Mouse (Mus musculus) forebrain, embryonic 12.5 days (tissue): Measurements from ENCODE around the gene Arl15. TPM values are rescaled to one million over a fixed set of nuclear protein-coding genes. Genes with fewer than 3 reads are reported as not detected.

Experiments used
- ATAC-seq: fragments of 200-750 bp; cut with Nextera tagmentation; 2 replicates; pipeline ENCODE4 v1.8.0; 2017; ENCODE audit warnings: moderate TSS enrichment; ENCODE audit not compliant: low FRiP score
- H3K27ac ChIP-seq: fragments of 300-500 bp; sonication (generic); 2 replicates; pipeline ENCODE4 v1.5.1; 2016; ENCODE audit warnings: mild to moderate bottlenecking
- H3K27me3 ChIP-seq: fragments of 300-500 bp; sonication (generic); 2 replicates; pipeline ENCODE4 v1.6.1; 2016; ENCODE audit warnings: mild to moderate bottlenecking
- H3K36me3 ChIP-seq: fragments of 300-500 bp; sonication (generic); replicated peaks from 2 replicates; pipeline ENCODE4 v1.6.1; 2016; ENCODE audit warnings: mild to moderate bottlenecking
- H3K4me1 ChIP-seq: fragments of 300-500 bp; sonication (generic); 2 replicates; pipeline ENCODE4 v1.6.1; 2016
- H3K4me2 ChIP-seq: fragments of 300-500 bp; sonication (generic); 2 replicates; pipeline ENCODE4 v1.6.1; 2016; ENCODE audit warnings: mild to moderate bottlenecking, moderate library complexity
- H3K4me3 ChIP-seq: fragments of 300-500 bp; sonication (generic); replicated peaks from 2 replicates; pipeline ENCODE4 v1.5.1; 2016; ENCODE audit warnings: mild to moderate bottlenecking
- H3K9ac ChIP-seq: fragments of 300-500 bp; sonication (generic); 2 replicates; pipeline ENCODE4 v1.6.1; 2016; ENCODE audit warnings: mild to moderate bottlenecking
- H3K9me3 ChIP-seq: fragments of 300-500 bp; sonication (generic); 2 replicates; pipeline ENCODE4 v1.6.1; 2016
- WGBS: fragments of 180-500 bp; shearing (Covaris S2); methylation state at CpG from one replicate; pipeline ENCODE4 v1.1.7; 2016; 5-methylcytosine and 5-hydroxymethylcytosine counted together
- polyA plus RNA-seq: library from polyadenylated mRNA; unstranded; fragments of >200 nt; fragmentation: Nextera tagmentation; extraction: Ambion mirVana; gene quantifications from 2 replicates; pipeline ENCODE4 v1.2.1, GENCODE M21; 2016

Arl15 gene
- polyA plus RNA-seq, 1 experiment from 2014 or later = 16.9 TPM

- no peak overlapping the region for H3K4me3 ChIP-seq
- no peaks in the 10 kb centered on the region for H3K9me3 ChIP-seq
- peak overlapping the region; percentile 65; the same call in 1 of the 2 replicates for H3K27ac ChIP-seq
- peaks cover 10% of the 10 kb centered on the region; the same call in 1 of the 2 replicates for H3K4me1 ChIP-seq
- no peak for ATAC-seq
- H3K36me3 ChIP-seq = no peaks in the 10 kb centered on the region
- H3K27me3 ChIP-seq = no peaks in the 10 kb centered on the region
- 77% methylated on average over 9 of the region's 9 CpGs for WGBS
- no peak overlapping the region for H3K9ac ChIP-seq
- H3K4me2 ChIP-seq = no peak overlapping the region
Observed at GRCm38 (mm10) chr13:114139570-114139969, 345.3 kb downstream of the Arl15 start.

- Histone ChIP-seq H3K9me3 (no peaks in the 10 kb centered on the region), H3K27me3 (no peaks in the 10 kb centered on the region), H3K27ac (no peak overlapping the region), H3K36me3 (no peaks in the 10 kb centered on the region), H3K4me1 (peaks cover 18% of the 10 kb centered on the region; the same call in 1 of the 2 replicates), H3K4me2 (no peak overlapping the region), H3K4me3 (no peak overlapping the region), H3K9ac (no peak overlapping the region)
- ATAC-seq = no peak
- 85% methylated on average over 8 of the region's 8 CpGs for WGBS
Observed at GRCm38 (mm10) chr13:114142826-114143225, 348.5 kb downstream of the Arl15 start.

DNA sequence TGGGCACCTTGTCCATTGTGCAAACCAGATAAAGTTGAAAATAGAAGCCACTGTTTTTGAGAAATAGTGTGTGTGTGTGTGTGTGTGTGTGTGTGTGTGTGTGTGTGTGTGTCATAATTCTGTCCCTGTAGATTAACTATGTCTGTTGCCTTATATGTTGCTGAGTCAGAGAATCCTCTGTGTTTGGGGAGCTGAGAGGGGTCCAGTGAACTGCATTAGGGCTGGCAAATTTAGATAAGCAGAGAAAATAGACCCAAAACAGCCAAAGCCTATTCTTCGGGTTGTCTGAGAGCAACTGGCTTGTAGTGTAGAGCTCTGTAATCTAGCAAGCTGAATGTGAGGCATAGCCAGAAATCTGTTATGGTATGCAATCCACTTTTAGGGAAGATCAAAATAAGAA is 348.9 kb downstream of the Arl15 start:
- H3K9ac ChIP-seq = no peak overlapping the region
- no peaks in the 10 kb centered on the region for H3K36me3 ChIP-seq
- H3K27me3 ChIP-seq = no peaks in the 10 kb centered on the region
- H3K4me3 ChIP-seq = no peak overlapping the region
- no peak for ATAC-seq
- H3K9me3 ChIP-seq = no peaks in the 10 kb centered on the region
- no peak overlapping the region for H3K4me2 ChIP-seq
- H3K27ac ChIP-seq = no peak overlapping the region
- H3K4me1 ChIP-seq = peaks cover 18% of the 10 kb centered on the region; the same call in 1 of the 2 replicates
- WGBS = 69% methylated on average over 1 of the region's 1 CpGs

DNA sequence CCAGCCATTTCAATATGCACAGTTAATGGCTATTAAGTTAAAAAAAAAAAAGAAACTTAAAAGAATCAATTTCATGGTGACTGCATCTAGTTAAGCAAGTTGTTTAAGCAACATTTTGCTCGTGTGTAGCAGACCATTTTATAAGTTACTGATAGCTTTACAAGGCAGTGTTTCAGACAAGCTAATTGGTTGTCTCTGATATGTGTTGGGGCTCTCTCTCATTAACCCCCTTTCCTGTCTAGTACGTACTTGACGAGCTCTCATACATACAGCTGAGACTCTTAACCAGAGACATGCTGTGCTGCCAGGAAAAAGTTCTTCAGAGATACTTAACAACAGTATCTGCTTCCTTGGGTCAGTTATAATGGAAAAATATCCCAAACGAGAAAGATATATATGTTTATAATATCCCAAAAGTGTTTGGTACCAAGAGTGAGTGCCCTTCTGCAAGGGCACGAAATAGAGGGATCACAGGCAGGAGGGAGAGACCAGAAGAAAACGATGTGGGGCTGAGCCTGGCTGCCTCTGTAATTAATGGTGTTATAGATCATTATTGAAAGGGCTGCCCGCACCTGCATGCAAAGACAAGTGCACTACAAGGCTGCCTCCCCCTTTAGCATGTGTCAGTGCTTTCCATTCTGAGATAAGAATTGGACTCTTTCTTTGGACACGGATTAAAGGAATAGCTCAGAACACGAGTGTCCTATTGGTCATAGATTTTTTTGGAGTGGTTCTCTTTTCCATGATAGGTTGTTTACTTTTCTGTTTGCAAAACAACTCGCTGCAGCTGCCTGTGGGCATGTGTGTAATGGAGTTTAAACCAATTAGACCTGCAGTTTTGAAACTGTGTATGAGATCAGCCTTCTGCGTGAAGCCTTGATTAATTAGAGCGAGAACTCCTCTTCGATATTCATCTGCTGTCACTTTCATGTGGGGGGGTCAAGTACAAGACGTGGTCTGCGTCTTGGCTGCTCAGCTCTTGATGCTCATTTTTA is 350.0 kb downstream of the Arl15 start:
- Histone ChIP-seq H3K4me1 (peaks cover 14% of the 10 kb centered on the region; the same call in 1 of the 2 replicates), H3K27ac (no peak overlapping the region), H3K27me3 (no peaks in the 10 kb centered on the region), H3K9me3 (no peaks in the 10 kb centered on the region), H3K9ac (no peak overlapping the region), H3K4me2 (no peak overlapping the region), H3K4me3 (no peak overlapping the region), H3K36me3 (no peaks in the 10 kb centered on the region)
- ATAC-seq = peak; percentile 62
- WGBS = 36% methylated on average over 15 of the region's 15 CpGs

DNA sequence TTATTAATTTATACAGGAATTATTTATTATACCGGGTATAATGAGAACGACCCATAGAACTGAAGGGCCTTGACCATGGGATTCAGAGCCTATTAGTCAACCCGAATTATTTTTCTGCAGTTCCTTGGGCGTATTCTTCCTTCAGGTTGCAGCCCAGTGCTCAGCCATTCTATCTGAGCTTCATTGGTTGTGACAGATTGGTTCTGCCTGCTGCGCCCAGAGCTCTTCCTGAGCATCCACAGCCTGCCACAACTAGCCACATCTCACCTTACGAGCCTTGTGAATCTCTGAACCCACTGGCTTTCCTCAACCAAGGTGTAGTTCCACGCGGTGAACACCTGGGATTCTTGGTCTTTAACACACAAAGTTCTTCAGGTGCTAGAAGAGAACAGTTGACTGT is 350.9 kb downstream of the Arl15 start:
- Histone ChIP-seq H3K27ac (no peak overlapping the region), H3K27me3 (no peaks in the 10 kb centered on the region), H3K4me2 (no peak overlapping the region), H3K4me3 (no peak overlapping the region), H3K4me1 (peaks cover 14% of the 10 kb centered on the region; the same call in 1 of the 2 replicates), H3K9me3 (no peaks in the 10 kb centered on the region), H3K36me3 (no peaks in the 10 kb centered on the region), H3K9ac (no peak overlapping the region)
- ATAC-seq = no peak
- 92% methylated on average over 8 of the region's 8 CpGs for WGBS

DNA sequence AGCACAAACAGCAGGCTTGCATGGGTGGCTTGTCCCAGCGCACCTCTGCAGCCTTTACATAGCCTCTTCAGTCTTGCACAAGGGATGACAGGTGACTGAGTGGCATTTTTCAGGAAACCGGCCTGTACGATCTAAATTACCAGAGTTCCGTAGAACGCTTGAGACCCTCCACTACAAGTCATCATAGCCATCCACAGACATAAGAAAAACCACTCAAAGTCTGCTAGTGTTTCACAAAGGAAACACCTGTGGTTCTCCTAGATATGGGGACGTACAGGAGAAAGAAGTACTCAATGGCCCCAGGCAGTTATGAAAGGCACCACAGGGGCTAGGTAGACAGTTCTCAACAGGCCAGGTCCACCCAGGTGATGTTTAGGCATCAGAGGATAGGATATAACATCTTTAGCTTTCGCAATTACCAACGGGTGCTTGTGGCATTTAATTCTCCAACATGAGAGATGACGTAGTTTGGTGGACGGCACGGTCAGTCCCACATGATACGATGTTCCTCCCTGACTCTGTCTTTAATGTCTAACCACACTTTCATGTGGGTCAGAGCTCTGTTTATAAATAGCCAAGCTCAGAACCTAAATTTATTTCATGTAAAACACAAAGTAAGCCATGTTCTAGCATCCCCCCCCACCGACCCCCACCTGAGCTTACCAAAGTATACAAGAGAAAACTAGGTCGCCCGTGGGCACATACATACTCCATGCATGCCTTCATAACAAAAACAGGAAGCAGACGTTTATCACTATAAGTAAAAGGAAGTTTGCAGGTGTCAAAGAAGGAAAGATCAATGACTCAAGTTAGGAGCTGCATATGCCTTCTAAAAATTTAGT is 356.8 kb downstream of the Arl15 start:
- Histone ChIP-seq H3K4me3 (no peak overlapping the region), H3K9me3 (no peaks in the 10 kb centered on the region), H3K27me3 (no peaks in the 10 kb centered on the region), H3K4me2 (no peak overlapping the region), H3K9ac (no peak overlapping the region), H3K36me3 (0 out of 2 replicates have a peak, but pooled peaks cover 5% of the 10 kb centered on the region), H3K4me1 (no peaks in the 10 kb centered on the region), H3K27ac (no peak overlapping the region)
- 93% methylated on average over 16 of the region's 16 CpGs for WGBS
- no peak for ATAC-seq

GRCm38 (mm10) chr13:114151698-114152069 is 357.4 kb downstream of the Arl15 start:
- Histone ChIP-seq H3K4me3 (no peak overlapping the region), H3K27me3 (no peaks in the 10 kb centered on the region), H3K9me3 (no peaks in the 10 kb centered on the region), H3K36me3 (0 out of 2 replicates have a peak, but pooled peaks cover 5% of the 10 kb centered on the region), H3K9ac (no peak overlapping the region), H3K4me1 (0 out of 2 replicates have a peak, but pooled peaks cover 1% of the 10 kb centered on the region), H3K4me2 (no peak overlapping the region), H3K27ac (no peak overlapping the region)
- no peak for ATAC-seq
- 85% methylated on average over 10 of the region's 10 CpGs for WGBS

DNA sequence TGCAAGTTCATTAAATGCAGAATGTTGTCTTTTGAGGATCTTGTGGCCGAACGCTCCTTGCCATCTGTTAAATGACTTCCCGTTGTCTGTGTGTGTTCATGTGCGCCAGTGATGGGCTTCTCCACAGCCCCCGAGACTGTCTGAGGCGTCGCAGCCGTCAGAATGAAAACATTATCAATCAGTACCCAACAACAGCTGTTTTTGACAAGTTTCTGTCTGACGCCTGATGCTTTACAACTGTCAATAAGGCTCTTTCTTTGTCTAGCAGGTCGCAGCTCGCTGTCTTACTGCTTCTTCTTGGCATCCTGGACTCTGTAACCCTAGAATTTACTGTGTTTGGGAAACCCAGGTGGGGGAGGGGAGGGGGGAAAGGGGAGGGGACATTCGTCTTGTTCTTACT is 362.4 kb downstream of the Arl15 start:
- no peak for ATAC-seq
- Histone ChIP-seq H3K36me3 (0 out of 2 replicates have a peak, but pooled peaks cover 5% of the 10 kb centered on the region), H3K9ac (no peak overlapping the region), H3K27me3 (no peaks in the 10 kb centered on the region), H3K4me3 (no peak overlapping the region), H3K27ac (no peak overlapping the region), H3K4me2 (no peak overlapping the region), H3K4me1 (0 out of 2 replicates have a peak, but pooled peaks cover 8% of the 10 kb centered on the region), H3K9me3 (no peaks in the 10 kb centered on the region)
- WGBS = 70% methylated on average over 12 of the region's 12 CpGs

- Histone ChIP-seq H3K27me3 (no peaks in the 10 kb centered on the region), H3K4me3 (no peak overlapping the region), H3K4me1 (0 out of 2 replicates have a peak, but pooled peaks cover 8% of the 10 kb centered on the region), H3K36me3 (0 out of 2 replicates have a peak, but pooled peaks cover 5% of the 10 kb centered on the region), H3K4me2 (no peak overlapping the region), H3K9ac (no peak overlapping the region), H3K9me3 (no peaks in the 10 kb centered on the region), H3K27ac (no peak overlapping the region)
- ATAC-seq = no peak
- WGBS = 88% methylated on average over 9 of the region's 9 CpGs
Observed at GRCm38 (mm10) chr13:114158111-114158730, 363.9 kb downstream of the Arl15 start.

- H3K9me3 ChIP-seq = no peaks in the 10 kb centered on the region
- WGBS = 83% methylated on average over 13 of the region's 13 CpGs
- H3K9ac ChIP-seq = no peak overlapping the region
- H3K4me1 ChIP-seq = 0 out of 2 replicates have a peak, but pooled peaks cover 8% of the 10 kb centered on the region
- ATAC-seq = no peak
- H3K27ac ChIP-seq = no peak overlapping the region
- no peak overlapping the region for H3K4me3 ChIP-seq
- H3K27me3 ChIP-seq = no peaks in the 10 kb centered on the region
- H3K36me3 ChIP-seq = 0 out of 2 replicates have a peak, but pooled peaks cover 3% of the 10 kb centered on the region
- H3K4me2 ChIP-seq = no peak overlapping the region
Observed at GRCm38 (mm10) chr13:114159634-114160391, 365.5 kb downstream of the Arl15 start.

DNA sequence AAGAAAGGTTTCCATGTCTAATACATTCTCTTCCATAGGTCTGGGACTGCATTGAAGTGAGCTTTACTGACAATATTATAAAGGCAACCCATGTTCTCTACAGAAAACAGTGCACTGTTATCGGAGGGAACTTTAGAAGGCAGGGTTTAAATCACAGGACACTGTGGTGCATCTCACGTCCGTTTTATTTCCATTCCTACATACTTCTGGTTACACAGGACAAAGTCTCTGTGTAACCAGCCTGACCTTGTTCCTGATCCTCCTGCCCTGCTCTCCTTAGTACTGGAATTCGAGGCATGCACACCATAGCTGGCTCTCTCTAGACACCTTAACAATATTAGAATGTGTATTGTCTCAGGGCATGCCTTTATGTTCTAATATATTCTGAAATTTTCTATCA is 368.4 kb downstream of the Arl15 start:
- Histone ChIP-seq H3K4me2 (no peak overlapping the region), H3K27ac (no peak overlapping the region), H3K36me3 (no peaks in the 10 kb centered on the region), H3K9me3 (no peaks in the 10 kb centered on the region), H3K4me3 (no peak overlapping the region), H3K4me1 (0 out of 2 replicates have a peak, but pooled peaks cover 5% of the 10 kb centered on the region), H3K9ac (no peak overlapping the region), H3K27me3 (no peaks in the 10 kb centered on the region)
- WGBS = 82% methylated on average over 4 of the region's 4 CpGs
- ATAC-seq = no peak
